8 mouse cellular contexts compared by ENCODE assay signal in genomic region chr2:118711038-118711494, GRCm38 (mm10). TPM values are rescaled to one million over a fixed set of nuclear protein-coding genes. Genes with fewer than 3 reads are reported as not detected.
DNase-seq lines count a peak whose midpoint lies in the region; ATAC-seq and TF ChIP-seq lines count a peak whose summit lies in the region.

No protein-coding gene starts in this region.

- no peaks in the 10 kb centered on the region for H3K36me3 ChIP-seq in E14TG2a.4 (ENCODE audit: insufficient read depth, low read length)
- H3K36me3 ChIP-seq in embryonic facial prominence, embryonic 10.5 days (replicated peaks): no peaks in the 10 kb centered on the region
- no peaks in the 10 kb centered on the region for H3K36me3 ChIP-seq in hindbrain, embryonic 12.5 days
- no peaks in the 10 kb centered on the region for H3K36me3 ChIP-seq in liver, embryonic 12.5 days
- H3K36me3 ChIP-seq in neural tube, embryonic 12.5 days: no peaks in the 10 kb centered on the region

- peaks cover 10% of the 10 kb centered on the region for H3K4me1 ChIP-seq in E14TG2a.4 (replicated peaks; ENCODE audit: low read depth, low read length)
- H3K4me1 ChIP-seq in embryonic facial prominence, embryonic 10.5 days: peaks cover 50% of the 10 kb centered on the region
- peaks cover 30% of the 10 kb centered on the region for H3K4me1 ChIP-seq in hindbrain, embryonic 12.5 days
- H3K4me1 ChIP-seq in liver, embryonic 12.5 days: peaks cover 18% of the 10 kb centered on the region
- peaks cover 21% of the 10 kb centered on the region for H3K4me1 ChIP-seq in neural tube, embryonic 12.5 days

- DNase-seq in cerebellum, adult 18-20 months: peak; percentile 28 to 38
- peak; percentile 77 for DNase-seq in embryonic facial prominence, embryonic 10.5 days (ENCODE audit: low spot score)
- no peak for DNase-seq in ovary, adult 18-20 months (ENCODE audit: low spot score)

- peak overlapping the region; percentile 73 for H3K4me2 ChIP-seq in hindbrain, embryonic 12.5 days (replicated peaks)
- H3K4me2 ChIP-seq in liver, embryonic 12.5 days: peak overlapping the region; percentile 54
- peak overlapping the region; percentile 81 for H3K4me2 ChIP-seq in neural tube, embryonic 12.5 days (replicated peaks)

- 0 out of 2 replicates have a peak, but pooled peaks cover 5% of the 10 kb centered on the region for H3K9me3 ChIP-seq in E14TG2a.4 (ENCODE audit: low read length)
- no peaks in the 10 kb centered on the region for H3K9me3 ChIP-seq in embryonic facial prominence, embryonic 10.5 days
- no peaks in the 10 kb centered on the region for H3K9me3 ChIP-seq in hindbrain, embryonic 12.5 days (replicated peaks)
- H3K9me3 ChIP-seq in liver, embryonic 12.5 days (replicated peaks): no peaks in the 10 kb centered on the region
- no peaks in the 10 kb centered on the region for H3K9me3 ChIP-seq in neural tube, embryonic 12.5 days

- H3K27ac ChIP-seq in embryonic facial prominence, embryonic 10.5 days (replicated peaks): peak overlapping the region; percentile 31; the same call in 1 of the 2 replicates
- H3K27ac ChIP-seq in hindbrain, embryonic 12.5 days: no peak overlapping the region
- H3K27ac ChIP-seq in liver, embryonic 12.5 days: no peak overlapping the region
- H3K27ac ChIP-seq in neural tube, embryonic 12.5 days: no peak overlapping the region

- H3K9ac ChIP-seq in hindbrain, embryonic 12.5 days: peak overlapping the region; percentile 56
- no peak overlapping the region for H3K9ac ChIP-seq in liver, embryonic 12.5 days
- peak overlapping the region; percentile 18; the same call in 1 of the 2 replicates for H3K9ac ChIP-seq in neural tube, embryonic 12.5 days

- peaks cover 99% of the 10 kb centered on the region for H3K27me3 ChIP-seq in E14TG2a.4 (ENCODE audit: insufficient read depth, low read length)
- H3K27me3 ChIP-seq in embryonic facial prominence, embryonic 10.5 days (replicated peaks; ENCODE audit: low read depth, poor library complexity, severe bottlenecking): peaks cover 95% of the 10 kb centered on the region
- peaks cover 75% of the 10 kb centered on the region for H3K27me3 ChIP-seq in hindbrain, embryonic 12.5 days
- H3K27me3 ChIP-seq in liver, embryonic 12.5 days (replicated peaks): peaks cover 85% of the 10 kb centered on the region
- H3K27me3 ChIP-seq in neural tube, embryonic 12.5 days (replicated peaks): peaks cover 80% of the 10 kb centered on the region

- H3K4me3 ChIP-seq in E14TG2a.4 (replicated peaks; ENCODE audit: low read length): peak overlapping the region; percentile 62
- peak overlapping the region; percentile 56 for H3K4me3 ChIP-seq in embryonic facial prominence, embryonic 10.5 days
- H3K4me3 ChIP-seq in hindbrain, embryonic 12.5 days: peak overlapping the region; percentile 42
- H3K4me3 ChIP-seq in liver, embryonic 12.5 days: peak overlapping the region; percentile 29; the same call in 1 of the 2 replicates
- H3K4me3 ChIP-seq in neural tube, embryonic 12.5 days: peak overlapping the region; percentile 34

- TF ChIP-seq CTCF in E14TG2a.4 (conservative IDR thresholded peaks at IDR 0.05; ENCODE audit: low read length): no peak

- ATAC-seq in cerebellum, adult (ENCODE audit: insufficient number of reproducible peaks, low FRiP score, low TSS enrichment): no peak
- peak; percentile 67 for ATAC-seq in hindbrain, embryonic 12.5 days (ENCODE audit: low FRiP score)
- ATAC-seq in liver, embryonic 12.5 days: peak; percentile 42
- ATAC-seq in neural tube, embryonic 12.5 days (ENCODE audit: low FRiP score, low read depth): peak; percentile 67

- 1% methylated on average over 36 of the region's 36 CpGs for WGBS in embryonic facial prominence, embryonic 10.5 days
- 1% methylated on average over 36 of the region's 36 CpGs for WGBS in hindbrain, embryonic 12.5 days
- WGBS in liver, embryonic 12.5 days (ENCODE audit: insufficient replicate concordance): 24% methylated on average over 36 of the region's 36 CpGs
- under 1% methylated on average over 36 of the region's 36 CpGs for WGBS in neural tube, embryonic 12.5 days

RNA-seq across cellular contexts. Expression of gene Ankrd63, which starts 7.3 kb away (rescaled TPM):
- polyA plus RNA-seq in embryonic facial prominence, embryonic 10.5 days (2016; fragmentation: Nextera tagmentation; extraction: Ambion mirVana): not detected in 2 replicates
- not detected in 2 replicates for polyA plus RNA-seq in hindbrain, embryonic 12.5 days (2016; fragmentation: Nextera tagmentation; extraction: Ambion mirVana)
- polyA plus RNA-seq in liver, embryonic 12.5 days (2016; fragmentation: Nextera tagmentation; extraction: Ambion mirVana): 0.07 TPM in 1 of 2 replicates, not detected in the other
- not detected in 2 replicates for polyA plus RNA-seq in neural tube, embryonic 12.5 days (2016; fragmentation: Nextera tagmentation; extraction: Ambion mirVana)

RNA-seq across cellular contexts. Expression of gene Plcb2, which starts 17.2 kb away (rescaled TPM):
- polyA plus RNA-seq in embryonic facial prominence, embryonic 10.5 days (2016; fragmentation: Nextera tagmentation; extraction: Ambion mirVana): 0.41 and 0.44 TPM in 2 replicates
- polyA plus RNA-seq in hindbrain, embryonic 12.5 days (2016; fragmentation: Nextera tagmentation; extraction: Ambion mirVana): 0.44 and 0.59 TPM in 2 replicates
- polyA plus RNA-seq in liver, embryonic 12.5 days (2016; fragmentation: Nextera tagmentation; extraction: Ambion mirVana): 2.5 and 2.6 TPM in 2 replicates
- 0.41 and 1.1 TPM in 2 replicates for polyA plus RNA-seq in neural tube, embryonic 12.5 days (2016; fragmentation: Nextera tagmentation; extraction: Ambion mirVana)

RNA-seq across cellular contexts. Expression of gene Inafm2, which starts 34.5 kb away (rescaled TPM):
- polyA plus RNA-seq in embryonic facial prominence, embryonic 10.5 days (2016; fragmentation: Nextera tagmentation; extraction: Ambion mirVana): 15.8 and 16.8 TPM in 2 replicates
- 24.2 and 25.1 TPM in 2 replicates for polyA plus RNA-seq in hindbrain, embryonic 12.5 days (2016; fragmentation: Nextera tagmentation; extraction: Ambion mirVana)
- 23.1 TPM in 2 replicates for polyA plus RNA-seq in liver, embryonic 12.5 days (2016; fragmentation: Nextera tagmentation; extraction: Ambion mirVana)
- 25.2 and 25.4 TPM in 2 replicates for polyA plus RNA-seq in neural tube, embryonic 12.5 days (2016; fragmentation: Nextera tagmentation; extraction: Ambion mirVana)

RNA-seq across cellular contexts. Expression of gene Pak6, which starts 48.0 kb away (rescaled TPM):
- polyA plus RNA-seq in embryonic facial prominence, embryonic 10.5 days (2016; fragmentation: Nextera tagmentation; extraction: Ambion mirVana): 0.45 and 0.72 TPM in 2 replicates
- 6.2 and 6.8 TPM in 2 replicates for polyA plus RNA-seq in hindbrain, embryonic 12.5 days (2016; fragmentation: Nextera tagmentation; extraction: Ambion mirVana)
- 1.4 and 1.9 TPM in 2 replicates for polyA plus RNA-seq in liver, embryonic 12.5 days (2016; fragmentation: Nextera tagmentation; extraction: Ambion mirVana)
- polyA plus RNA-seq in neural tube, embryonic 12.5 days (2016; fragmentation: Nextera tagmentation; extraction: Ambion mirVana): 4.7 and 5.7 TPM in 2 replicates

RNA-seq across cellular contexts. Expression of gene Ccdc9b, which starts 51.4 kb away (rescaled TPM):
- 0.29 and 0.41 TPM in 2 replicates for polyA plus RNA-seq in embryonic facial prominence, embryonic 10.5 days (2016; fragmentation: Nextera tagmentation; extraction: Ambion mirVana)
- polyA plus RNA-seq in hindbrain, embryonic 12.5 days (2016; fragmentation: Nextera tagmentation; extraction: Ambion mirVana): 1.3 and 1.7 TPM in 2 replicates
- 0.36 and 0.39 TPM in 2 replicates for polyA plus RNA-seq in liver, embryonic 12.5 days (2016; fragmentation: Nextera tagmentation; extraction: Ambion mirVana)
- 1.6 and 1.9 TPM in 2 replicates for polyA plus RNA-seq in neural tube, embryonic 12.5 days (2016; fragmentation: Nextera tagmentation; extraction: Ambion mirVana)
